Mouse (Mus musculus) cerebral cortex, adult 2 months (tissue): ENCODE measurements around the gene Ktn1.

Source experiments
- WGBS: fragments of 180-500 bp; shearing (Covaris S2); methylation state at CpG from one replicate; pipeline ENCODE4 v1.1.7; 2018; 5-methylcytosine and 5-hydroxymethylcytosine counted together

Gene Ktn1

GRCm38 (mm10) chr14:47765192-47765591, 116.9 kb downstream of the Ktn1 start:
- 82% methylated on average over 6 of the region's 6 CpGs for WGBS

GRCm38 (mm10) chr14:47765796-47766195, 117.5 kb downstream of the Ktn1 start:
- 87% methylated on average over 3 of the region's 3 CpGs for WGBS

- WGBS = 80% methylated on average over 2 of the region's 2 CpGs
Measured at GRCm38 (mm10) chr14:47766373-47766772, 118.1 kb downstream of the Ktn1 start.

GRCm38 (mm10) chr14:47771496-47771895, 123.2 kb downstream of the Ktn1 start:
- 91% methylated on average over 4 of the region's 4 CpGs for WGBS

GRCm38 (mm10) chr14:47775543-47775942, 127.3 kb downstream of the Ktn1 start:
- WGBS = 97% methylated on average over 3 of the region's 3 CpGs

- WGBS = 79% methylated on average over 6 of the region's 6 CpGs
Measured at GRCm38 (mm10) chr14:47776260-47777035, 128.2 kb downstream of the Ktn1 start.

- WGBS = 40% methylated on average over 4 of the region's 4 CpGs
Measured at GRCm38 (mm10) chr14:47786112-47786511, 137.9 kb downstream of the Ktn1 start.
